In genomic region chr11:98747804-98748505, GRCm38 (mm10) we compare ENCODE assay signal across 8 mouse cellular contexts. TPM values are rescaled to one million over a fixed set of nuclear protein-coding genes. Genes with fewer than 3 reads are reported as not detected.
A peak's percentile ranks its signal among the peaks of the same experiment; 100 is the strongest.
DNase-seq lines count a peak whose midpoint lies in the region; ATAC-seq and TF ChIP-seq lines count a peak whose summit lies in the region.

No protein-coding gene starts in this region.

- no peak for ATAC-seq in heart, embryonic 11.5 days (replicated peaks; ENCODE audit: insufficient number of reproducible peaks, low FRiP score, low TSS enrichment)
- ATAC-seq in liver, embryonic 11.5 days (replicated peaks; ENCODE audit: low FRiP score): no peak
- no peak for ATAC-seq in stomach, embryonic 16.5 days (ENCODE audit: insufficient read depth, low FRiP score)

- peak overlapping the region; percentile 100 for H3K27ac ChIP-seq in gastrocnemius, adult 2 months
- H3K27ac ChIP-seq in testis, adult 2 months (ENCODE audit: control insufficient read depth, insufficient read depth, low read depth, low read length): no peak overlapping the region
- peak overlapping the region; percentile 73 for H3K27ac ChIP-seq in heart, embryonic 11.5 days (ENCODE audit: low read depth, low read length)
- peak overlapping the region; percentile 83 for H3K27ac ChIP-seq in liver, embryonic 11.5 days (ENCODE audit: low read depth, low read length)
- peak overlapping the region; percentile 96 for H3K27ac ChIP-seq in stomach, embryonic 16.5 days (ENCODE audit: low read length)

- peaks cover 28% of the 10 kb centered on the region for H3K4me1 ChIP-seq in testis, adult 2 months (ENCODE audit: control insufficient read depth, insufficient read depth, low read length)
- peaks cover 97% of the 10 kb centered on the region for H3K4me1 ChIP-seq in heart, embryonic 11.5 days (ENCODE audit: control insufficient read depth, insufficient read depth, low read length)
- H3K4me1 ChIP-seq in liver, embryonic 11.5 days (replicated peaks; ENCODE audit: control insufficient read depth, insufficient read depth, low read length): peaks cover 97% of the 10 kb centered on the region
- H3K4me1 ChIP-seq in stomach, embryonic 16.5 days (ENCODE audit: control insufficient read depth, insufficient read depth, low read length): peaks cover 96% of the 10 kb centered on the region

- H3K9me3 ChIP-seq in heart, embryonic 11.5 days (replicated peaks; ENCODE audit: control insufficient read depth, low read length): no peaks in the 10 kb centered on the region
- no peaks in the 10 kb centered on the region for H3K9me3 ChIP-seq in liver, embryonic 11.5 days (ENCODE audit: control insufficient read depth, low read length)
- no peaks in the 10 kb centered on the region for H3K9me3 ChIP-seq in stomach, embryonic 16.5 days (replicated peaks; ENCODE audit: control insufficient read depth, low read length)

- no peaks in the 10 kb centered on the region for H3K27me3 ChIP-seq in testis, adult 2 months (ENCODE audit: control insufficient read depth, insufficient read depth, low read length)
- H3K27me3 ChIP-seq in heart, embryonic 11.5 days (ENCODE audit: control insufficient read depth, insufficient read depth, low read length): no peaks in the 10 kb centered on the region
- H3K27me3 ChIP-seq in liver, embryonic 11.5 days (replicated peaks; ENCODE audit: control insufficient read depth, insufficient read depth, low read length): no peaks in the 10 kb centered on the region
- H3K27me3 ChIP-seq in stomach, embryonic 16.5 days (ENCODE audit: control insufficient read depth, insufficient read depth, low read length): no peaks in the 10 kb centered on the region

- peak overlapping the region; percentile 43; the same call in 1 of the 2 replicates for H3K9ac ChIP-seq in heart, embryonic 11.5 days (ENCODE audit: low read depth, low read length)
- H3K9ac ChIP-seq in liver, embryonic 11.5 days (ENCODE audit: low read depth, low read length): peak overlapping the region; percentile 47; the same call in 1 of the 2 replicates
- H3K9ac ChIP-seq in stomach, embryonic 16.5 days (ENCODE audit: low read length): peak overlapping the region; percentile 65

- DNase-seq in gastrocnemius, adult 2 months: peak; percentile 83
- DNase-seq in gastrocnemius, postnatal 10 days: no peak
- no peak for DNase-seq in testis, postnatal 14 days (ENCODE audit: low spot score)
- no peak for DNase-seq in liver, embryonic 11.5 days (ENCODE audit: low spot score)
- no peak for DNase-seq in left cerebral cortex, adult 8-10 months (ENCODE audit: low spot score in 2 of 2)

- intact Hi-C loops in gastrocnemius, adult 2 months (cut with DNase I): loop anchor here (2.0 kb wide), 1 partner anchor 21 kb away; no protein-coding TSS in a partner anchor

- WGBS in heart, embryonic 11.5 days (ENCODE audit: insufficient replicate concordance): 37% methylated on average over 6 of the region's 6 CpGs
- 36% methylated on average over 6 of the region's 6 CpGs for WGBS in liver, embryonic 11.5 days
- 25% methylated on average over 6 of the region's 6 CpGs for WGBS in stomach, embryonic 16.5 days

- peak overlapping the region; percentile 65 for H3K4me3 ChIP-seq in gastrocnemius, adult 2 months
- H3K4me3 ChIP-seq in testis, adult 2 months (ENCODE audit: control insufficient read depth, low read depth, low read length): peak overlapping the region; percentile 78
- 0 out of 2 replicates have a peak overlapping the region, but pooled peaks have one; percentile 11 for H3K4me3 ChIP-seq in heart, embryonic 11.5 days (ENCODE audit: low read depth, low read length)
- H3K4me3 ChIP-seq in liver, embryonic 11.5 days (ENCODE audit: low read depth, low read length): no peak overlapping the region; the same call in 1 of the 2 replicates
- peak overlapping the region; percentile 21; the same call in 1 of the 2 replicates for H3K4me3 ChIP-seq in stomach, embryonic 16.5 days (replicated peaks; ENCODE audit: low read length)

- H3K4me2 ChIP-seq in heart, embryonic 11.5 days: peak overlapping the region; percentile 50
- H3K4me2 ChIP-seq in liver, embryonic 11.5 days: peak overlapping the region; percentile 47
- peak overlapping the region; percentile 56 for H3K4me2 ChIP-seq in stomach, embryonic 16.5 days (ENCODE audit: low read depth, low read length)

- no peak for TF ChIP-seq CTCF in gastrocnemius, adult 2 months (IDR thresholded peaks at IDR 0.05)
- no peak for TF ChIP-seq CTCF in testis, adult 2 months (IDR thresholded peaks at IDR 0.05; ENCODE audit: control insufficient read depth, insufficient read depth, insufficient replicate concordance, low read depth, low read length)

- no peaks in the 10 kb centered on the region for H3K36me3 ChIP-seq in testis, adult 2 months (ENCODE audit: control insufficient read depth, insufficient read depth, low read length)
- no peaks in the 10 kb centered on the region for H3K36me3 ChIP-seq in heart, embryonic 11.5 days (ENCODE audit: control insufficient read depth, insufficient read depth, low read length)
- no peaks in the 10 kb centered on the region for H3K36me3 ChIP-seq in liver, embryonic 11.5 days (ENCODE audit: control insufficient read depth, insufficient read depth, low read length)
- no peaks in the 10 kb centered on the region for H3K36me3 ChIP-seq in stomach, embryonic 16.5 days (ENCODE audit: control insufficient read depth, insufficient read depth, low read length)

- no peak for TF ChIP-seq POLR2A in testis, adult 2 months (IDR thresholded peaks at IDR 0.05; ENCODE audit: control insufficient read depth, low read depth, low read length)

RNA-seq across cellular contexts. Expression of gene Thra, which starts 7.5 kb away (rescaled TPM):
- total RNA-seq in gastrocnemius, adult 2 months (2021): 10 to 100 TPM; 78.8 to 96.8 TPM
- total RNA-seq in gastrocnemius, postnatal 10 days (2021): 100 to 1,000 TPM; 149 to 169 TPM
- polyA plus RNA-seq in testis, adult 2 months (2012; rRNA removed): 14.4 and 18.9 TPM in 2 replicates
- polyA plus RNA-seq in heart, embryonic 11.5 days (2014; fragmentation: Nextera tagmentation; extraction: Ambion mirVana): 32.2 and 35.7 TPM in 2 replicates
- 26.6 and 31.6 TPM in 2 replicates for polyA plus RNA-seq in liver, embryonic 11.5 days (2014; fragmentation: Nextera tagmentation; extraction: Ambion mirVana)
- 32.9 and 37.8 TPM in 2 replicates for polyA plus RNA-seq in stomach, embryonic 16.5 days (2015; fragmentation: Nextera tagmentation; extraction: Ambion mirVana)
- 100 to 1,000 TPM; 713 to 794 (median 760) TPM for total RNA-seq in left cerebral cortex, adult 8-10 months (2022)

RNA-seq across cellular contexts. Expression of gene Med24, which starts 18.7 kb away (rescaled TPM):
- 10 to 100 TPM; 52.0 to 58.4 TPM for total RNA-seq in gastrocnemius, adult 2 months (2021)
- 10 to 100 TPM; 47.8 to 52.5 TPM for total RNA-seq in gastrocnemius, postnatal 10 days (2021)
- polyA plus RNA-seq in testis, adult 2 months (2012; rRNA removed): 96.6 and 106 TPM in 2 replicates
- 31.6 and 42.1 TPM in 2 replicates for polyA plus RNA-seq in heart, embryonic 11.5 days (2014; fragmentation: Nextera tagmentation; extraction: Ambion mirVana)
- 61.9 and 63.6 TPM in 2 replicates for polyA plus RNA-seq in liver, embryonic 11.5 days (2014; fragmentation: Nextera tagmentation; extraction: Ambion mirVana)
- polyA plus RNA-seq in stomach, embryonic 16.5 days (2015; fragmentation: Nextera tagmentation; extraction: Ambion mirVana): 42.2 and 44.2 TPM in 2 replicates
- 100 to 1,000 TPM; 109 to 128 (median 117) TPM for total RNA-seq in left cerebral cortex, adult 8-10 months (2022)

RNA-seq across cellular contexts. Expression of gene Nr1d1, which starts 27.2 kb away (rescaled TPM):
- total RNA-seq in gastrocnemius, adult 2 months (2021): 100 to 1,000 TPM in 1 of 2 experiments, 10 to 100 TPM in 1; 56.3 to 152 TPM
- 10 to 100 TPM; 42.4 to 58.7 TPM for total RNA-seq in gastrocnemius, postnatal 10 days (2021)
- 34.7 and 38.6 TPM in 2 replicates for polyA plus RNA-seq in testis, adult 2 months (2012; rRNA removed)
- 5.6 and 6.4 TPM in 2 replicates for polyA plus RNA-seq in heart, embryonic 11.5 days (2014; fragmentation: Nextera tagmentation; extraction: Ambion mirVana)
- polyA plus RNA-seq in liver, embryonic 11.5 days (2014; fragmentation: Nextera tagmentation; extraction: Ambion mirVana): 2.1 and 2.7 TPM in 2 replicates
- 2.6 and 4.1 TPM in 2 replicates for polyA plus RNA-seq in stomach, embryonic 16.5 days (2015; fragmentation: Nextera tagmentation; extraction: Ambion mirVana)
- total RNA-seq in left cerebral cortex, adult 8-10 months (2022): 100 to 1,000 TPM; 137 to 177 (median 145) TPM

RNA-seq across cellular contexts. Expression of gene Csf3, which starts 46.9 kb away (rescaled TPM):
- not detected for total RNA-seq in gastrocnemius, adult 2 months (2021)
- total RNA-seq in gastrocnemius, postnatal 10 days (2021): not detected
- polyA plus RNA-seq in testis, adult 2 months (2012; rRNA removed): 0.48 and 0.63 TPM in 2 replicates
- not detected in 2 replicates for polyA plus RNA-seq in heart, embryonic 11.5 days (2014; fragmentation: Nextera tagmentation; extraction: Ambion mirVana)
- polyA plus RNA-seq in liver, embryonic 11.5 days (2014; fragmentation: Nextera tagmentation; extraction: Ambion mirVana): not detected in 2 replicates
- polyA plus RNA-seq in stomach, embryonic 16.5 days (2015; fragmentation: Nextera tagmentation; extraction: Ambion mirVana): not detected in 2 replicates
- total RNA-seq in left cerebral cortex, adult 8-10 months (2022): not detected

RNA-seq across cellular contexts. Expression of gene Msl1, which starts 47.4 kb away (rescaled TPM):
- total RNA-seq in gastrocnemius, adult 2 months (2021): 10 to 100 TPM; 51.8 to 69.4 TPM
- 10 to 100 TPM; 62.6 to 74.1 TPM for total RNA-seq in gastrocnemius, postnatal 10 days (2021)
- 138 and 143 TPM in 2 replicates for polyA plus RNA-seq in testis, adult 2 months (2012; rRNA removed)
- polyA plus RNA-seq in heart, embryonic 11.5 days (2014; fragmentation: Nextera tagmentation; extraction: Ambion mirVana): 15.9 and 17.1 TPM in 2 replicates
- 14.8 and 17.7 TPM in 2 replicates for polyA plus RNA-seq in liver, embryonic 11.5 days (2014; fragmentation: Nextera tagmentation; extraction: Ambion mirVana)
- 18.0 and 18.4 TPM in 2 replicates for polyA plus RNA-seq in stomach, embryonic 16.5 days (2015; fragmentation: Nextera tagmentation; extraction: Ambion mirVana)
- total RNA-seq in left cerebral cortex, adult 8-10 months (2022): 100 to 1,000 TPM; 167 to 198 (median 186) TPM
